Comparison of ENCODE assay signal across 12 mouse cellular contexts in genomic region chr10:119697257-119697798, GRCm38 (mm10).
"Had no signal": no experiment of that assay in that cellular context is flagged by ENCODE, and none has a peak within 500 bp of the region (broad histone marks: within the 10 kb centered on the region; RNA-seq: fewer than 3 reads in every experiment).

No protein-coding gene starts in this region.

- H3K27me3 ChIP-seq: midbrain, embryonic 13.5 days; neural tube, embryonic 13.5 days had no signal

- H3K4me2 ChIP-seq: kidney, embryonic 15.5 days; limb, embryonic 12.5 days; liver, embryonic 13.5 days; midbrain, embryonic 13.5 days; neural tube, embryonic 13.5 days had no signal

- ATAC-seq: liver, postnatal 0 days; midbrain, embryonic 13.5 days had no signal

- H3K9me3 ChIP-seq: kidney, embryonic 15.5 days; limb, embryonic 12.5 days; midbrain, embryonic 13.5 days; neural tube, embryonic 13.5 days had no signal

- H3K4me1 ChIP-seq: liver, embryonic 13.5 days had no signal

- H3K4me3 ChIP-seq: kidney, embryonic 15.5 days; limb, embryonic 12.5 days; liver, embryonic 13.5 days; midbrain, embryonic 13.5 days; neural tube, embryonic 13.5 days had no signal

- DNase-seq: kidney, adult 2 months; kidney, postnatal 36 days; liver; liver, embryonic 13.5 days; liver, postnatal 0 days; lung, postnatal 36 days; right cerebral cortex, postnatal 25 days; thymus, postnatal 36 days had no signal

- H3K36me3 ChIP-seq: kidney, embryonic 15.5 days; limb, embryonic 12.5 days; liver, embryonic 13.5 days; midbrain, embryonic 13.5 days; neural tube, embryonic 13.5 days had no signal

- H3K9ac ChIP-seq: kidney, embryonic 15.5 days; limb, embryonic 12.5 days; liver, embryonic 13.5 days; liver, postnatal 0 days; midbrain, embryonic 13.5 days; neural tube, embryonic 13.5 days had no signal

- H3K27ac ChIP-seq: kidney, embryonic 15.5 days; limb, embryonic 12.5 days; liver, embryonic 13.5 days; midbrain, embryonic 13.5 days; neural tube, embryonic 13.5 days had no signal
